Mouse (Mus musculus) embryonic facial prominence, embryonic 13.5 days (tissue): ENCODE measurements around the gene Tamm41. TPM values are rescaled to one million over a fixed set of nuclear protein-coding genes. Genes with fewer than 3 reads are reported as not detected.

Experiments used
- ATAC-seq: fragments of 200-750 bp; cut with Nextera tagmentation; 2 replicates; pipeline ENCODE4 v1.8.0; 2017; ENCODE audit warnings: low read depth; ENCODE audit not compliant: insufficient number of reproducible peaks, insufficient read depth, low FRiP score, low TSS enrichment
- H3K27ac ChIP-seq: fragments of 300-500 bp; sonication (generic); 2 replicates; pipeline ENCODE4 v1.5.1; 2015; ENCODE audit warnings: moderate library complexity, mild to moderate bottlenecking, inconsistent platforms
- H3K27me3 ChIP-seq: fragments of 300-500 bp; sonication (generic); 2 replicates; pipeline ENCODE4 v1.6.1; 2015; ENCODE audit warnings: mild to moderate bottlenecking, inconsistent platforms
- H3K36me3 ChIP-seq: fragments of 300-500 bp; sonication (generic); 2 replicates; pipeline ENCODE4 v1.6.1; 2015; ENCODE audit warnings: mild to moderate bottlenecking, inconsistent platforms
- H3K4me1 ChIP-seq: fragments of 300-500 bp; sonication (generic); 2 replicates; pipeline ENCODE4 v1.6.1; 2015; ENCODE audit warnings: inconsistent platforms
- H3K4me2 ChIP-seq: fragments of 300-500 bp; sonication (generic); 2 replicates; pipeline ENCODE4 v1.6.1; 2015; ENCODE audit warnings: moderate library complexity, mild to moderate bottlenecking, inconsistent platforms
- H3K4me3 ChIP-seq: fragments of 300-500 bp; sonication (generic); 2 replicates; pipeline ENCODE4 v1.5.1; 2015; ENCODE audit warnings: mild to moderate bottlenecking, inconsistent platforms
- H3K9ac ChIP-seq: fragments of 300-500 bp; sonication (generic); 2 replicates; pipeline ENCODE4 v1.6.1; 2015; ENCODE audit warnings: mild to moderate bottlenecking, inconsistent platforms
- H3K9me3 ChIP-seq: fragments of 300-500 bp; sonication (generic); 2 replicates; pipeline ENCODE4 v1.6.1; 2016; ENCODE audit warnings: inconsistent platforms
- WGBS: fragments of 180-500 bp; shearing (Covaris S2); methylation state at CpG from one replicate; pipeline ENCODE4 v1.1.7; 2015; ENCODE audit warnings: mixed read lengths; 5-methylcytosine and 5-hydroxymethylcytosine counted together
- polyA plus RNA-seq: library from polyadenylated mRNA; unstranded; fragments of >200 nt; fragmentation: Nextera tagmentation; extraction: Ambion mirVana; gene quantifications from 2 replicates; pipeline ENCODE4 v1.2.1, GENCODE M21; 2015

The Tamm41 gene
- polyA plus RNA-seq, 1 experiment from 2014 or later, result 66.2 TPM

- Histone ChIP-seq H3K4me1 (peaks cover 21% of the 10 kb centered on the region), H3K27me3 (no peaks in the 10 kb centered on the region), H3K4me2 (no peak overlapping the region), H3K36me3 (no peaks in the 10 kb centered on the region), H3K9ac (no peak overlapping the region), H3K4me3 (no peak overlapping the region), H3K9me3 (no peaks in the 10 kb centered on the region), H3K27ac (no peak overlapping the region)
- no peak for ATAC-seq
- 76% methylated on average over 10 of the region's 10 CpGs for WGBS
These were observed 79.2 kb downstream of the Tamm41 start for GRCm38 (mm10) chr6:114958249-114959011.

- H3K9me3 ChIP-seq, result no peaks in the 10 kb centered on the region
- 70% methylated on average over 12 of the region's 12 CpGs for whole genome bisulfite sequencing
- H3K27ac ChIP-seq, result no peak overlapping the region
- peaks cover 15% of the 10 kb centered on the region for H3K4me1 ChIP-seq
- no peak overlapping the region for H3K4me3 ChIP-seq
- no peak overlapping the region for H3K4me2 ChIP-seq
- no peak overlapping the region for H3K9ac ChIP-seq
- no peaks in the 10 kb centered on the region for H3K36me3 ChIP-seq
- H3K27me3 ChIP-seq, result no peaks in the 10 kb centered on the region
- no peak for ATAC-seq
These were observed 79.9 kb downstream of the Tamm41 start for GRCm38 (mm10) chr6:114957756-114958155.

GRCm38 (mm10) chr6:114954496-114954895 is 83.2 kb downstream of the Tamm41 start:
- WGBS, result 79% methylated on average over 5 of the region's 5 CpGs
- Histone ChIP-seq H3K27me3 (no peaks in the 10 kb centered on the region), H3K36me3 (no peaks in the 10 kb centered on the region), H3K27ac (no peak overlapping the region), H3K9ac (no peak overlapping the region), H3K4me2 (no peak overlapping the region), H3K4me3 (no peak overlapping the region), H3K4me1 (peaks cover 7% of the 10 kb centered on the region; the same call in 1 of the 2 replicates), H3K9me3 (no peaks in the 10 kb centered on the region)
- no peak for ATAC-seq

Other genes with a start within 250 kb of the Tamm41 start
- gene Vgll4, start 67.9 kb downstream of the Tamm41 start, polyA plus RNA-seq, result 148 TPM in 2 replicates
- 1.0 and 1.3 TPM in 2 replicates for gene Syn2, start 97.0 kb upstream of the Tamm41 start, polyA plus RNA-seq
- not detected in 2 replicates for gene Gm17482, start 189.5 kb upstream of the Tamm41 start, polyA plus RNA-seq
- 0.20 and 0.37 TPM in 2 replicates for gene Timp4, start 214.3 kb upstream of the Tamm41 start, polyA plus RNA-seq